Mouse (Mus musculus) hindlimb bud, embryonic 11.5 days (tissue): Measurements from ENCODE around the gene Olfr901.
"Not testable (repeated sequence)": the region's sequence is repeated elsewhere in the genome, so short reads cannot be mapped to it uniquely, and the experiment has no call there.

ENCODE experiments used
- DNase-seq: peaks from one replicate; pipeline ENCODE4 v3.0.0-alpha.2; 2012; ENCODE audit warnings: low read depth, low spot score; ENCODE audit errors: extremely low spot score

Gene Olfr901

GRCm38 (mm10) chr9:38429155-38429554 is at the start of gene Olfr901:
TSS of gene Olfr901 (plus strand) at chr9:38429455.
- no peak for DNase-seq

- DNase-seq = no peak
Measured at GRCm38 (mm10) chr9:38401398-38401797, 27.9 kb upstream of the Olfr901 start, which contains the start of gene Olfr147. TSS of gene Olfr147 (plus strand) at chr9:38401698.

GRCm38 (mm10) chr9:38407502-38407901 is 21.8 kb upstream of the Olfr901 start:
- not testable (repeated sequence) for DNase-seq

GRCm38 (mm10) chr9:38413502-38413901 is 15.8 kb upstream of the Olfr901 start:
- DNase-seq = not testable (repeated sequence)

GRCm38 (mm10) chr9:38423801-38424200 is 5.5 kb upstream of the Olfr901 start:
- DNase-seq = no peak

GRCm38 (mm10) chr9:38427026-38427425 is 2.2 kb upstream of the Olfr901 start:
- DNase-seq = no peak

GRCm38 (mm10) chr9:38447352-38447751 is 18.1 kb downstream of the Olfr901 start, which contains the start of gene Olfr902:
TSS of gene Olfr902 (plus strand) at chr9:38447652.
- no peak for DNase-seq

- DNase-seq = no peak
Measured at GRCm38 (mm10) chr9:38462844-38463243, 33.6 kb downstream of the Olfr901 start, which contains the start of gene Olfr904. TSS of gene Olfr904 (plus strand) at chr9:38463144.

- no peak for DNase-seq
Measured at GRCm38 (mm10) chr9:38470807-38471206, 41.6 kb downstream of the Olfr901 start, which contains the start of gene Olfr905. TSS of gene Olfr905 (plus strand) at chr9:38471107.
